In genomic region chr16:17633481-17634181, GRCm38 (mm10) we compare ENCODE assay signal across 14 mouse cellular contexts. TPM values are rescaled to one million over a fixed set of nuclear protein-coding genes. Genes with fewer than 3 reads are reported as not detected.
DNase-seq lines count a peak whose midpoint lies in the region; ATAC-seq and TF ChIP-seq lines count a peak whose summit lies in the region.
"Had no signal": no experiment of that assay in that cellular context is flagged by ENCODE, and none has a peak within 500 bp of the region (broad histone marks: within the 10 kb centered on the region; RNA-seq: fewer than 3 reads in every experiment).

No protein-coding gene starts in this region.

- H3K4me1 ChIP-seq in intestine, postnatal 0 days (replicated peaks; ENCODE audit: control insufficient read depth, insufficient read depth, low read length) = no peaks in the 10 kb centered on the region
- no peaks in the 10 kb centered on the region for H3K4me1 ChIP-seq in intestine, embryonic 16.5 days (ENCODE audit: control insufficient read depth, insufficient read depth, low read length)
- no peaks in the 10 kb centered on the region for H3K4me1 ChIP-seq in stomach, postnatal 0 days (replicated peaks; ENCODE audit: control insufficient read depth, insufficient read depth)
- H3K4me1 ChIP-seq: limb, embryonic 12.5 days had no signal

- peak; percentile 50 to 66 for DNase-seq in spleen, postnatal 4 days (ENCODE audit: low spot score in 2 of 2)
- DNase-seq in spleen, postnatal 10 days (ENCODE audit: low spot score in 2 of 2) = no peak
- no peak for DNase-seq in brain, embryonic 14.5 days (ENCODE audit: low read depth)
- DNase-seq in stomach, postnatal 0 days (ENCODE audit: low spot score) = no peak
- no peak for DNase-seq in adrenal gland, adult 2 months
- DNase-seq: adrenal gland, postnatal 10 days; cerebellum, adult 11-12 months; kidney, adult 11 months had no signal

- TF ChIP-seq EP300 in stomach, postnatal 0 days (optimal IDR thresholded peaks at IDR 0.05) = no peak

- no peaks in the 10 kb centered on the region for H3K9me3 ChIP-seq in intestine, postnatal 0 days (ENCODE audit: control insufficient read depth)
- no peaks in the 10 kb centered on the region for H3K9me3 ChIP-seq in intestine, embryonic 16.5 days (ENCODE audit: control insufficient read depth, low read length)
- H3K9me3 ChIP-seq in stomach, postnatal 0 days (ENCODE audit: control insufficient read depth, low read length) = no peaks in the 10 kb centered on the region
- H3K9me3 ChIP-seq: heart, embryonic 15.5 days; limb, embryonic 12.5 days had no signal

- H3K9ac ChIP-seq in intestine, postnatal 0 days (ENCODE audit: low read depth, low read length) = no peak overlapping the region
- H3K9ac ChIP-seq in intestine, embryonic 16.5 days (ENCODE audit: low read depth, low read length) = no peak overlapping the region
- H3K9ac ChIP-seq in stomach, postnatal 0 days (ENCODE audit: low read length) = no peak overlapping the region
- H3K9ac ChIP-seq: heart, embryonic 15.5 days; limb, embryonic 12.5 days had no signal

- H3K36me3 ChIP-seq in intestine, postnatal 0 days (ENCODE audit: control insufficient read depth, insufficient read depth) = peaks cover 69% of the 10 kb centered on the region
- peaks cover 12% of the 10 kb centered on the region; the same call in 1 of the 2 replicates for H3K36me3 ChIP-seq in intestine, embryonic 16.5 days (ENCODE audit: control insufficient read depth, insufficient read depth, low read length)
- peaks cover 26% of the 10 kb centered on the region for H3K36me3 ChIP-seq in stomach, postnatal 0 days (ENCODE audit: control insufficient read depth, insufficient read depth, low read length)

- H3K27me3 ChIP-seq in intestine, postnatal 0 days (replicated peaks; ENCODE audit: control insufficient read depth, insufficient read depth, low read length) = no peaks in the 10 kb centered on the region
- H3K27me3 ChIP-seq in intestine, embryonic 16.5 days (replicated peaks; ENCODE audit: control insufficient read depth, insufficient read depth, low read length) = no peaks in the 10 kb centered on the region
- no peaks in the 10 kb centered on the region for H3K27me3 ChIP-seq in stomach, postnatal 0 days (ENCODE audit: control insufficient read depth, insufficient read depth, low read length)
- H3K27me3 ChIP-seq: heart, embryonic 15.5 days; limb, embryonic 12.5 days had no signal

- peak; percentile 52 for TF ChIP-seq CTCF in intestine, postnatal 0 days (IDR thresholded peaks at IDR 0.05; ENCODE audit: low read depth)
- TF ChIP-seq CTCF in brain, embryonic 14.5 days (IDR thresholded peaks at IDR 0.05; ENCODE audit: borderline replicate concordance, extremely low read depth, insufficient read depth, insufficient read length) = peak; percentile 41; the same call in 1 of the 2 replicates
- peak; percentile 45 for TF ChIP-seq CTCF in stomach, postnatal 0 days (IDR thresholded peaks at IDR 0.05; ENCODE audit: low read depth)

- no peak overlapping the region for H3K27ac ChIP-seq in intestine, postnatal 0 days (ENCODE audit: low read depth, low read length)
- no peak overlapping the region for H3K27ac ChIP-seq in intestine, embryonic 16.5 days (ENCODE audit: low read length)
- no peak overlapping the region for H3K27ac ChIP-seq in stomach, postnatal 0 days (replicated peaks)
- H3K27ac ChIP-seq: heart, embryonic 15.5 days; limb, embryonic 12.5 days; macrophage had no signal

- H3K4me2 ChIP-seq in intestine, postnatal 0 days (replicated peaks; ENCODE audit: low read depth) = no peak overlapping the region
- H3K4me2 ChIP-seq in intestine, embryonic 16.5 days (ENCODE audit: low read depth, low read length) = no peak overlapping the region
- H3K4me2 ChIP-seq in stomach, postnatal 0 days (replicated peaks; ENCODE audit: low read depth) = no peak overlapping the region
- H3K4me2 ChIP-seq: heart, embryonic 15.5 days; limb, embryonic 12.5 days had no signal

- no peak for ATAC-seq in intestine, postnatal 0 days
- no peak for ATAC-seq in intestine, embryonic 16.5 days
- no peak for ATAC-seq in stomach, postnatal 0 days (ENCODE audit: low FRiP score, low TSS enrichment)

- H3K4me3 ChIP-seq in intestine, postnatal 0 days (ENCODE audit: low read depth, low read length) = no peak overlapping the region
- H3K4me3 ChIP-seq in intestine, embryonic 16.5 days (ENCODE audit: low read length) = no peak overlapping the region
- no peak overlapping the region for H3K4me3 ChIP-seq in stomach, postnatal 0 days (ENCODE audit: low read depth, low read length)
- H3K4me3 ChIP-seq: erythroblast, embryonic 14.5 days; heart, embryonic 15.5 days; limb, embryonic 12.5 days had no signal

- 76% methylated on average over 8 of the region's 8 CpGs for WGBS in intestine, postnatal 0 days
- 76% methylated on average over 8 of the region's 8 CpGs for WGBS in intestine, embryonic 16.5 days
- WGBS in stomach, postnatal 0 days = 75% methylated on average over 8 of the region's 8 CpGs

- no peak for TF ChIP-seq POLR2A in brain, embryonic 14.5 days (IDR thresholded peaks at IDR 0.05; ENCODE audit: borderline replicate concordance, extremely low read depth, insufficient read depth, insufficient read length, poor library complexity, severe bottlenecking)

RNA-seq across cellular contexts. Expression of gene Ccdc74a, which starts 12.6 kb away (rescaled TPM):
- 8.0 and 9.4 TPM in 2 replicates for polyA plus RNA-seq in intestine, postnatal 0 days (2015; fragmentation: Nextera tagmentation; extraction: Ambion mirVana)
- 5.0 and 5.3 TPM in 2 replicates for polyA plus RNA-seq in intestine, embryonic 16.5 days (2015; fragmentation: Nextera tagmentation; extraction: Ambion mirVana)
- polyA plus RNA-seq in brain, embryonic 14.5 days (2012; rRNA removed) = 6.1 and 8.5 TPM in 2 replicates
- 4.8 and 4.9 TPM in 2 replicates for polyA plus RNA-seq in stomach, postnatal 0 days (2015; fragmentation: Nextera tagmentation; extraction: Ambion mirVana)
- total RNA-seq in adrenal gland, adult 2 months (2021) = 1 to 10 TPM; 1.1 to 1.6 TPM
- polyA plus RNA-seq in adrenal gland, adult 2 months (2012; rRNA removed) = 0.45 and 0.81 TPM in 2 replicates

RNA-seq across cellular contexts. Expression of gene Smpd4, which starts 14.5 kb away (rescaled TPM):
- 8.7 and 9.0 TPM in 2 replicates for polyA plus RNA-seq in intestine, postnatal 0 days (2015; fragmentation: Nextera tagmentation; extraction: Ambion mirVana)
- polyA plus RNA-seq in intestine, embryonic 16.5 days (2015; fragmentation: Nextera tagmentation; extraction: Ambion mirVana) = 24.5 and 24.9 TPM in 2 replicates
- 98.5 and 120 TPM in 2 replicates for polyA plus RNA-seq in brain, embryonic 14.5 days (2012; rRNA removed)
- polyA plus RNA-seq in stomach, postnatal 0 days (2015; fragmentation: Nextera tagmentation; extraction: Ambion mirVana) = 7.7 and 9.7 TPM in 2 replicates
- 10 to 100 TPM; 26.6 to 35.2 TPM for total RNA-seq in adrenal gland, adult 2 months (2021)
- polyA plus RNA-seq in adrenal gland, adult 2 months (2012; rRNA removed) = 77.3 and 102 TPM in 2 replicates

RNA-seq across cellular contexts. Expression of gene Slc7a4, which starts 50.6 kb away (rescaled TPM):
- 28.3 and 31.0 TPM in 2 replicates for polyA plus RNA-seq in intestine, postnatal 0 days (2015; fragmentation: Nextera tagmentation; extraction: Ambion mirVana)
- 36.2 and 38.1 TPM in 2 replicates for polyA plus RNA-seq in intestine, embryonic 16.5 days (2015; fragmentation: Nextera tagmentation; extraction: Ambion mirVana)
- 27.5 and 38.6 TPM in 2 replicates for polyA plus RNA-seq in brain, embryonic 14.5 days (2012; rRNA removed)
- 22.8 and 24.4 TPM in 2 replicates for polyA plus RNA-seq in stomach, postnatal 0 days (2015; fragmentation: Nextera tagmentation; extraction: Ambion mirVana)
- total RNA-seq in adrenal gland, adult 2 months (2021) = 10 to 100 TPM in 1 of 2 experiments, 1 to 10 TPM in 1; 7.6 to 23.8 TPM
- 28.4 and 56.6 TPM in 2 replicates for polyA plus RNA-seq in adrenal gland, adult 2 months (2012; rRNA removed)
- polyA plus RNA-seq: erythroblast, embryonic 14.5 days had no signal

Comparison
In these comparisons a context has a peak if more than half of its experiments do, and no peak if none do; other contexts are left out.
1. DNase-seq: peak in spleen, postnatal 4 days (2 of 2); none in spleen, postnatal 10 days (0 of 2), brain, embryonic 14.5 days (single experiment), stomach, postnatal 0 days (single experiment) and adrenal gland, adult 2 months (single experiment).
2. Peak in every context shown above with its lines, with median percentiles within 50 percentile points of each other: CTCF ChIP-seq.